Mouse (Mus musculus) liver, embryonic 14.5 days (tissue): ENCODE results near the gene Capn10.

Experiments
- CTCF ChIP-seq: IDR thresholded peaks from 2 replicates; pipeline ENCODE4 v1.5.1; 2016; ENCODE audit warnings: antibody characterized with exemption, low read depth, control low read depth
- EP300 ChIP-seq: IDR thresholded peaks from 2 replicates; pipeline ENCODE4 v1.6.1; 2016; ENCODE audit warnings: antibody characterized with exemption, low read depth

- TF ChIP-seq CTCF: no peak
- no peak for TF ChIP-seq EP300
These were observed 25.5 kb upstream of the Capn10 start for GRCm38 (mm10) chr1:92908664-92909063.
